Mouse (Mus musculus): Measurements from ENCODE around the gene Ppp3cb.

- TF ChIP-seq SRF (IDR thresholded peaks at IDR 0.05; ENCODE audit: control insufficient read depth, insufficient read length, low read depth), result no peak
- TF ChIP-seq MYOG (IDR thresholded peaks at IDR 0.05; ENCODE audit: control insufficient read depth in 1 of 3, insufficient read depth in 1 of 3, insufficient read length in 2 of 3, low read depth in 2 of 3), result no peak
- no peak for TF ChIP-seq POLR2A (IDR thresholded peaks at IDR 0.05; ENCODE audit: insufficient read length, low read depth)
- TF ChIP-seq E2F4 (IDR thresholded peaks at IDR 0.05; ENCODE audit: insufficient read depth), result no peak
- no peak for TF ChIP-seq TCF3 (IDR thresholded peaks at IDR 0.05; ENCODE audit: insufficient read length, low read depth)
- TF ChIP-seq USF1 (IDR thresholded peaks at IDR 0.05; ENCODE audit: low read depth), result no peak
- TF ChIP-seq POLR2AphosphoS2 (IDR thresholded peaks at IDR 0.05; ENCODE audit: insufficient read length, low read depth), result no peak
- no peak for TF ChIP-seq CEBPB (IDR thresholded peaks at IDR 0.05; ENCODE audit: insufficient read depth, poor library complexity, severe bottlenecking)
- TF ChIP-seq TCF12 (IDR thresholded peaks at IDR 0.05; ENCODE audit: insufficient read depth, poor library complexity, severe bottlenecking), result no peak
These were observed 65.2 kb downstream of the Ppp3cb start for GRCm38 (mm10) chr14:20481211-20481610.

Data from myocyte (in vitro differentiated cells).